Mouse (Mus musculus) testis, adult 10 weeks (tissue): ENCODE data around the gene Adgrl3. TPM values are rescaled to one million over a fixed set of nuclear protein-coding genes. Genes with fewer than 3 reads are reported as not detected.

ENCODE experiments used
- polyA plus RNA-seq: library from polyadenylated mRNA; stranded (reverse); fragments of 350-450 nt; fragmentation: Illumina TruSeq; extraction: RNeasy Lipid Tissue Mini Kit (QIAGEN cat#74804); gene quantifications from one replicate; pipeline ENCODE4 v1.2.3, GENCODE M21; 2014; ENCODE audit warnings: low read depth, low replicate concordance

The Adgrl3 gene
- polyA plus RNA-seq = 21.7 TPM

DNA sequence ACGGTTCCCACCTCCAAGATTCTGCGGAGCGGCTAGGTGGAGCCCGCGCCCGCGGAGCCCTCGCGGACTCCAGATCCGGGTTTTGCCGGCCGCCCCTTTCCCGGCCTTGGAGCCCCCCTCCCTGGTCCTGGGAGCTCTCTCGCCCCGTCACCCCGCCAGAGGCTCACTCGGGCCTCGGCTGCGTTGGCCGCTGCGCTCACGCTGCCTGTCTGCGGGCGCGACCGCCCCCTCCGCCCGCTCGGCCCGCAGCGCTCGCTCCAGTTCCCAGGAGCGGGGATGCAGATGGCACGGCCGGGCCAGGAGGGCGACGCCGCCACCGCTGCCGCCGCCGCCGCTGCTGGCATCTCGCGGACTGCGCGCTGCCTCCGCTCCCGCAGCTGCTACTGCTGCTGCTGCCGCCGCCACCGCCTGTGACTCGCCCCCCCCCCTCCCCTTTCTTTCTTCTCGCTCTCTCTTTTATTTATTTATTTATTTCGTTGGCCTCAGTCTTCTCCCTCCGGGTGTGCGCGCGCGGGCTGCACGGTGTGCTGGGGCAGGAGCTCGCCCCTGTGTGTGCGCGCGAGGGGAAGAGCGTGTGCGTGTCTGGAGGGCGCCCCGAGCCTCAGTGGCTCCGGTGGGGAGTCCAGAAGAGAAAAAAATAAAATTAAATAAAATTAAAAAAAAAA, at the start of gene Adgrl3:
Gene Adgrl3, plus strand, starts transcription at position 549 of the 665 bp plus-strand sequence.

